Mouse (Mus musculus) neural tube, embryonic 12.5 days (tissue): ENCODE measurements around the gene Aldh16a1. TPM values are rescaled to one million over a fixed set of nuclear protein-coding genes. Genes with fewer than 3 reads are reported as not detected.
A peak's percentile ranks its signal among the peaks of the same experiment; 100 is the strongest.

ENCODE experiments used
- ATAC-seq: fragments of 200-750 bp; cut with Nextera tagmentation; 2 replicates; pipeline ENCODE4 v1.8.0; 2017; ENCODE audit warnings: low read depth, mild to moderate bottlenecking, moderate TSS enrichment, moderate library complexity; ENCODE audit not compliant: low FRiP score
- H3K27ac ChIP-seq: fragments of 300-500 bp; sonication (generic); 2 replicates; pipeline ENCODE4 v1.5.1; 2016
- H3K27me3 ChIP-seq: fragments of 300-500 bp; sonication (generic); replicated peaks from 2 replicates; pipeline ENCODE4 v1.6.1; 2016; ENCODE audit warnings: mild to moderate bottlenecking
- H3K36me3 ChIP-seq: fragments of 300-500 bp; sonication (generic); 2 replicates; pipeline ENCODE4 v1.6.1; 2016; ENCODE audit warnings: mild to moderate bottlenecking
- H3K4me1 ChIP-seq: fragments of 300-500 bp; sonication (generic); 2 replicates; pipeline ENCODE4 v1.6.1; 2016
- H3K4me2 ChIP-seq: fragments of 300-500 bp; sonication (generic); replicated peaks from 2 replicates; pipeline ENCODE4 v1.6.1; 2016; ENCODE audit warnings: mild to moderate bottlenecking
- H3K4me3 ChIP-seq: fragments of 300-500 bp; sonication (generic); 2 replicates; pipeline ENCODE4 v1.5.1; 2016
- H3K9ac ChIP-seq: fragments of 300-500 bp; sonication (generic); 2 replicates; pipeline ENCODE4 v1.6.1; 2016; ENCODE audit warnings: mild to moderate bottlenecking
- H3K9me3 ChIP-seq: fragments of 300-500 bp; sonication (generic); 2 replicates; pipeline ENCODE4 v1.6.1; 2016; ENCODE audit warnings: mild to moderate bottlenecking
- WGBS: fragments of 180-500 bp; shearing (Covaris S2); methylation state at CpG from one replicate; pipeline ENCODE4 v1.1.7; 2016; 5-methylcytosine and 5-hydroxymethylcytosine counted together
- polyA plus RNA-seq: library from polyadenylated mRNA; unstranded; fragments of >200 nt; fragmentation: Nextera tagmentation; extraction: Ambion mirVana; gene quantifications from 2 replicates; pipeline ENCODE4 v1.2.1, GENCODE M21; 2016

Aldh16a1 gene
- polyA plus RNA-seq, 1 experiment from 2014 or later, result 37.8 TPM

DNA sequence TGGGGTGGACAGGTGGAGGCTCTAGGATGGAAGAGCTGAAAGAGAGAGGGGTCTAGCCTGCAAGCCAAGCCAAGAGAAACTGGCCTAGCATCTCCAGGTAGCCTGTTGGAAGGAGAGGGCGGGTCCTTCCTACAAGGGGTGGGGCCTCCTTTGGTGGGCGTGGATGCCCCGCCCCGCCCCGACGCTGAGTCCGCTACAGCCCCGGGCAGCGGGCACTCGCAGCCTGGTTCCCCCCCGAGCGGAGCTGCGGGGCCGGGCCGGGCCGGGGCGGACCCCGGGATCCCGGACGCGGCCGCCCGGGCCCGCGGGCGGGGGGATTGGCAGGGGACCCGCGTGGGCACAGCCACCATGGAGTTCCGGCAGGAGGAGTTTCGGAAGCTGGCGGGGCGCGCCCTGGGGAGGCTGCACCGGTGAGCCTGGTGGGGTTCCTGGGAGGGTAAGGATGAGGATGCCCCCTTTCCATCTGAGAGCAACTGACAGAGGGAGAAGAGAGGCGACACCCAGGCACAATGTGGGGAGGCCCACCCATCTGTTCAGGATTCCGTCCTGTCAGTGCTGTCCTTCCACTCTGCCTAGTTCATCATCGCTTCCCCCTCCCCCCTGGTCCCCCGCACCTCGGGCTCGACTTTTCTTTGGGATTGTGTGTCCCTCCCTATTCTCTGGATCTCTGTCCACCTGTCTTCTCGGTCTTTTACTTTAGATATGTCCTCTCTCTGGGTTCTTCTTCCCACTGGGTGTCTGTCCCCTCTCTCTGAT, 9.5 kb upstream of the Aldh16a1 start, which contains the start of gene Slc17a7:
TSS of gene Slc17a7 (plus strand) at position 215 of the 756 bp plus-strand sequence.
- peak within 1 kb of the TSS; percentile 56 for H3K9ac ChIP-seq
- peaks cover 27% of the 10 kb centered on the region for H3K4me1 ChIP-seq
- H3K4me3 ChIP-seq, result peak within 1 kb of the TSS; percentile 35
- peaks cover 22% of the 10 kb centered on the region for H3K36me3 ChIP-seq
- H3K27ac ChIP-seq, result no peak within 1 kb of the TSS
- H3K9me3 ChIP-seq, result no peaks in the 10 kb centered on the region
- 2% methylated on average over 41 of the region's 41 CpGs for WGBS
- H3K4me2 ChIP-seq, result peak within 1 kb of the TSS; percentile 65
- peaks cover 67% of the 10 kb centered on the region for H3K27me3 ChIP-seq
- ATAC-seq, result no peak

GRCm38 (mm10) chr7:45162996-45163615, 8.7 kb upstream of the Aldh16a1 start:
- Histone ChIP-seq H3K4me3 (no peak overlapping the region), H3K4me1 (peaks cover 19% of the 10 kb centered on the region), H3K36me3 (peaks cover 28% of the 10 kb centered on the region), H3K27me3 (peaks cover 59% of the 10 kb centered on the region), H3K9ac (no peak overlapping the region), H3K4me2 (peak overlapping the region; percentile 65; the same call in 1 of the 2 replicates), H3K27ac (no peak overlapping the region), H3K9me3 (no peaks in the 10 kb centered on the region)
- ATAC-seq, result no peak
- WGBS, result 72% methylated on average over 9 of the region's 9 CpGs

DNA sequence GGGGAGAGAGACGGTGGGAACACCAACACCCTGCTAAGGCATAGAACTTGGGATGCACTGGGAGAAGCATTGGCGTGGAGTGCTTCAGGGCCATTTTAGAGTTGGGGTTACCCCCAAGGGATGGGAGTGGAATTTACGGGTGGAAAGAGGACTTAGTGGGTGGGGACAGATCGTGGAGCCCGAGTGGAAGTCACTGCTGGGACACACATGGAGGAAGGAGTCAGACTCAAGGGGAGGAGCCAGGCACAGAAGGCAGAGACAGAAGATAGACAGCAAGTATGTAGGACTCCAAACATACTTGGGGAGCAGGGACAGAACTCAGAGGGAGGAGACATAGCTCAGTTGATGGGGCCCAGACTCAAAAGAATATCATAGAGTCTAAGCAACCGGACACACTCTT, 8.2 kb upstream of the Aldh16a1 start:
- Histone ChIP-seq H3K36me3 (peaks cover 34% of the 10 kb centered on the region), H3K27ac (no peak overlapping the region), H3K27me3 (peaks cover 53% of the 10 kb centered on the region), H3K4me1 (peaks cover 14% of the 10 kb centered on the region), H3K4me3 (no peak overlapping the region; the same call in 1 of the 2 replicates), H3K4me2 (peak overlapping the region; percentile 63), H3K9me3 (no peaks in the 10 kb centered on the region), H3K9ac (0 out of 2 replicates have a peak overlapping the region, but pooled peaks have one; percentile 40)
- ATAC-seq, result no peak
- WGBS, result 29% methylated on average over 6 of the region's 6 CpGs

- Histone ChIP-seq H3K9ac (0 out of 2 replicates have a peak overlapping the region, but pooled peaks have one; percentile 40), H3K27me3 (peaks cover 46% of the 10 kb centered on the region), H3K27ac (no peak overlapping the region), H3K4me2 (peak overlapping the region; percentile 63), H3K4me3 (peak overlapping the region; percentile 25), H3K9me3 (no peaks in the 10 kb centered on the region), H3K4me1 (peaks cover 11% of the 10 kb centered on the region), H3K36me3 (peaks cover 35% of the 10 kb centered on the region)
- WGBS, result 5% methylated on average over 35 of the region's 35 CpGs
- ATAC-seq, result peak; percentile 80
Observed at GRCm38 (mm10) chr7:45161612-45162473, 7.5 kb upstream of the Aldh16a1 start.

- ATAC-seq, result no peak
- H3K9me3 ChIP-seq, result no peaks in the 10 kb centered on the region
- peaks cover 35% of the 10 kb centered on the region for H3K36me3 ChIP-seq
- no peak overlapping the region for H3K4me2 ChIP-seq
- H3K9ac ChIP-seq, result no peak overlapping the region
- peaks cover 36% of the 10 kb centered on the region for H3K27me3 ChIP-seq
- 92% methylated on average over 3 of the region's 3 CpGs for WGBS
- peaks cover 11% of the 10 kb centered on the region for H3K4me1 ChIP-seq
- no peak overlapping the region for H3K4me3 ChIP-seq
- no peak overlapping the region for H3K27ac ChIP-seq
Observed at GRCm38 (mm10) chr7:45160866-45161265, 6.5 kb upstream of the Aldh16a1 start.

GRCm38 (mm10) chr7:45160316-45160800, 6.0 kb upstream of the Aldh16a1 start:
- H3K27ac ChIP-seq, result no peak overlapping the region
- peaks cover 31% of the 10 kb centered on the region for H3K27me3 ChIP-seq
- H3K9me3 ChIP-seq, result no peaks in the 10 kb centered on the region
- no peak overlapping the region for H3K9ac ChIP-seq
- peaks cover 35% of the 10 kb centered on the region for H3K36me3 ChIP-seq
- ATAC-seq, result no peak
- peaks cover 11% of the 10 kb centered on the region for H3K4me1 ChIP-seq
- no peak overlapping the region for H3K4me2 ChIP-seq
- WGBS, result 93% methylated on average over 6 of the region's 6 CpGs
- H3K4me3 ChIP-seq, result no peak overlapping the region

DNA sequence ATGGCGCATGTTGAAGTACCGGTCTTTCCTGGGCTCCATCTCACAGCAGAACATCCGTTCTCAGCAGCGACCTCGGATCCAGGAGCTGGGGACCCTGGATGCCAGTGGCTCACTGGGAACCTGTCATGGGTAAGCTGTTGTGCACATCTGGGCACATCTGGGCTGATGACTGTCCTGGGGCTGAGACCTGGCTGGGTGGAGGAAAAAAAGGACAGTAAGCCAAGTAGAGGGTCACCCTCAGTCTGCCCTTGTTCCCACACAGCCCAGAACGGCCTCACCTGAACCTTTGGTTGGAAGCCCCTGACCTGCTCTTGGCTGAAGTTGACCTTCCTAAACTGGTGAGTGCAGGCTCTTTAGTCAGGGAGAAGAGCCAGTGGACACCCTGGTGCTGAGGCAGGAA, 4.6 kb upstream of the Aldh16a1 start:
- no peak overlapping the region for H3K27ac ChIP-seq
- no peak overlapping the region for H3K4me3 ChIP-seq
- H3K4me2 ChIP-seq, result no peak overlapping the region
- H3K27me3 ChIP-seq, result peaks cover 17% of the 10 kb centered on the region
- H3K36me3 ChIP-seq, result peaks cover 35% of the 10 kb centered on the region
- no peaks in the 10 kb centered on the region for H3K9me3 ChIP-seq
- no peak for ATAC-seq
- peaks cover 15% of the 10 kb centered on the region for H3K4me1 ChIP-seq
- 96% methylated on average over 6 of the region's 6 CpGs for WGBS
- no peak overlapping the region for H3K9ac ChIP-seq

- H3K27me3 ChIP-seq, result peaks cover 2% of the 10 kb centered on the region
- H3K27ac ChIP-seq, result no peak overlapping the region
- H3K4me3 ChIP-seq, result no peak overlapping the region
- peaks cover 35% of the 10 kb centered on the region for H3K36me3 ChIP-seq
- H3K4me1 ChIP-seq, result peaks cover 14% of the 10 kb centered on the region
- H3K9ac ChIP-seq, result no peak overlapping the region
- no peak overlapping the region for H3K4me2 ChIP-seq
- no peak for ATAC-seq
- no peaks in the 10 kb centered on the region for H3K9me3 ChIP-seq
- 86% methylated on average over 14 of the region's 14 CpGs for WGBS
Observed at GRCm38 (mm10) chr7:45157459-45157858, 3.1 kb upstream of the Aldh16a1 start.

- H3K9ac ChIP-seq, result no peak overlapping the region
- no peaks in the 10 kb centered on the region for H3K27me3 ChIP-seq
- ATAC-seq, result no peak
- 96% methylated on average over 15 of the region's 15 CpGs for WGBS
- no peak overlapping the region for H3K4me2 ChIP-seq
- no peaks in the 10 kb centered on the region for H3K9me3 ChIP-seq
- H3K36me3 ChIP-seq, result peaks cover 35% of the 10 kb centered on the region
- H3K4me1 ChIP-seq, result peaks cover 9% of the 10 kb centered on the region
- H3K4me3 ChIP-seq, result no peak overlapping the region
- no peak overlapping the region for H3K27ac ChIP-seq
Observed at GRCm38 (mm10) chr7:45156206-45156605, 1.8 kb upstream of the Aldh16a1 start.

DNA sequence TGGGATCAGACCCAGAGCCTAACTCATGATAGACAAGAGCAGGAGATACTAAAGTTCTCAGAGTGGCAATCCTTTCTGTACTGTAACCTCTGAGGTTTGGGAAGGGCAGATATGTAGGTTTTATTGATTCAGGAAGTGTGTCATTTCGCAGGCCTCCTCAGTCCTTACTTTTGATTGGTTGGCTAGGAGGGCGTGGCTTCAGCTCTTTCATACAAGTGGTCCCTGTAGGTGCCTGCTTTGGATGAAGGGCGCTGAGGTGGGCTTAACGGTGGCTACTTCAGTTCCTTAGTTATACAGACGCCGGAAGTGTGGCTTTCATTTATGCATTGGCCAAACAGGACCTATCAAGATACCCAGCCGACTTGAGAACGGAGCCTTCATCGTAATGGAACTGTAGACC, 1.2 kb upstream of the Aldh16a1 start:
- Histone ChIP-seq H3K27me3 (no peaks in the 10 kb centered on the region), H3K9ac (no peak overlapping the region), H3K27ac (no peak overlapping the region), H3K9me3 (no peaks in the 10 kb centered on the region), H3K4me1 (peaks cover 9% of the 10 kb centered on the region), H3K36me3 (peaks cover 30% of the 10 kb centered on the region), H3K4me2 (peak overlapping the region; percentile 80), H3K4me3 (no peak overlapping the region)
- ATAC-seq, result no peak
- WGBS, result 87% methylated on average over 9 of the region's 9 CpGs

DNA sequence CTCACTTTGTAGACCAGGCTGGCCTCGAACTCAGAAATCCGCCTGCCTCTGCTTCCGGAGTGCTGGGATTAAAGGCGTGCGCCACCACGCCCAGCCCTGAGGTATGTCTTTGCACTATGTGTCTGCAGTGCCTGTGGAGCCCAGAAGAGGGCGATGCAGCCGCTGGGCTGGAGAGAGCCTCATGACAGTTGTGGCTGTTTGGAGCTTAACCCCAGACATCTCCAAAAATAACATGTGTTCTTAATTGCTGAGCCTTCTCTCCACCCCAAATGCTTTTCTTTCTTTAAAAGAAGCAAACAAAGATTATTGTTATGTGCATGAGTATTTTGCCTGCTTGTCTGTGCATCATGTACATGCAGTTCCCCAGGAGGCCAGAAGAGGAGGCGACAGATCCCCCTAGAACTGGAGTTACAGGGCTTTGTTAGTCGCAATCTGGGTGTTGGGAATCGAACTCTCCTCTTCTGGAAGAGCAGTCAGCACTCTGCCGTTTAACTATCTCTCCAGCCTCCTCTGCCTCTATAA, 670 bp upstream of the Aldh16a1 start:
- 80% methylated on average over 12 of the region's 12 CpGs for WGBS
- peaks cover 9% of the 10 kb centered on the region for H3K4me1 ChIP-seq
- no peaks in the 10 kb centered on the region for H3K9me3 ChIP-seq
- H3K27me3 ChIP-seq, result no peaks in the 10 kb centered on the region
- H3K27ac ChIP-seq, result no peak overlapping the region
- peak overlapping the region; percentile 63 for H3K4me3 ChIP-seq
- H3K4me2 ChIP-seq, result peak overlapping the region; percentile 80
- H3K9ac ChIP-seq, result no peak overlapping the region
- H3K36me3 ChIP-seq, result peaks cover 25% of the 10 kb centered on the region
- peak; percentile 22 for ATAC-seq
